Mouse (Mus musculus) brain, embryonic 14.5 days (tissue): Measurements from ENCODE around the gene Capn2.

ENCODE experiments used
- CTCF ChIP-seq: fragments of 200-500 bp; IDR thresholded peaks from 2 replicates; pipeline ENCODE4 v1.5.1; 2012; ENCODE audit warnings: inconsistent platforms, mild to moderate bottlenecking, moderate library complexity, borderline replicate concordance; ENCODE audit not compliant: insufficient read depth, insufficient read length; ENCODE audit errors: extremely low read depth
- POLR2A ChIP-seq: fragments of 200-500 bp; IDR thresholded peaks from 2 replicates; pipeline ENCODE4 v1.6.1; 2012; ENCODE audit warnings: mild to moderate bottlenecking, inconsistent platforms, borderline replicate concordance; ENCODE audit not compliant: poor library complexity, insufficient read depth, insufficient read length, severe bottlenecking; ENCODE audit errors: extremely low read depth

- TF ChIP-seq CTCF (no peak), POLR2A (no peak)
Measured at GRCm38 (mm10) chr1:182427426-182427825, 90.0 kb downstream of the Capn2 start.
